Mouse (Mus musculus): ENCODE results near the gene Slc5a2. TPM values are rescaled to one million over a fixed set of nuclear protein-coding genes. Genes with fewer than 3 reads are reported as not detected.
A peak's percentile ranks its signal among the peaks of the same experiment; 100 is the strongest.

Gene Slc5a2
- not detected in 2 replicates for total RNA-seq (2014; rRNA removed; ENCODE audit: low replicate concordance)
- 0.20 and 0.30 TPM in 2 replicates for polyA plus RNA-seq (2015; fragmentation: Nextera tagmentation; extraction: Ambion mirVana)

- peaks cover 4% of the 10 kb centered on the region; the same call in 1 of the 2 replicates for H3K4me1 ChIP-seq (ENCODE audit: control insufficient read depth, insufficient read depth)
- no peak for TF ChIP-seq CTCF (IDR thresholded peaks at IDR 0.05; ENCODE audit: low read depth)
- no peak for ATAC-seq (ENCODE audit: insufficient read depth, low read depth)
These were observed at the start of gene Slc5a2 for GRCm38 (mm10) chr7:128265411-128265810. Gene Slc5a2 (plus strand): TSS chr7:128265657.

DNA sequence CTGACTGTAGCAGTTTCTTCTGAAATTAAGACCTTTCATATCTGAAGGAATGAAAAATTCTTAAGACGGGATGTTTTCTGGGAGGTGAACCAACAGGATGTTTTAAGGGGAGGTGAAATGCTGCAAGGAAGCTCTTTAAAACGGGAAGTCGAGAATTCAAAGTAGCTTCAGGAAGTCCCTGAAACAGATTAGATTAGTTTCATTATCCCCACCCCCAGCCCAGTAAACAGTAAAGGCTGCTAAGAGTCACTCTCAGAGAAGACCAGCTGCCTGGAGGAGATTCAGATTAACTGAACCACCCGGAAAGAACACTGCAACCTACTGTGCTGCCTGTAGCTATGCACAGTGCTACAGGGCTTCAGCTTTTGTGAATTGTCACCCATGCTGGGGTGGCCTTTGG, 45.5 kb upstream of the Slc5a2 start:
- ATAC-seq (ENCODE audit: insufficient read depth, low read depth) = no peak
- no peak overlapping the region for H3K9ac ChIP-seq (replicated peaks; ENCODE audit: low read depth, low read length)
- H3K4me2 ChIP-seq (ENCODE audit: low read depth, low read length) = no peak overlapping the region
- TF ChIP-seq CTCF (IDR thresholded peaks at IDR 0.05; ENCODE audit: low read depth) (no peak), EP300 (IDR thresholded peaks at IDR 0.05; ENCODE audit: low read depth) (no peak)
- WGBS = 53% methylated on average over 4 of the region's 4 CpGs
- no peaks in the 10 kb centered on the region for H3K4me1 ChIP-seq (ENCODE audit: control insufficient read depth, insufficient read depth)
- no peaks in the 10 kb centered on the region for H3K9me3 ChIP-seq (replicated peaks; ENCODE audit: control insufficient read depth, low read length)
- no peaks in the 10 kb centered on the region for H3K36me3 ChIP-seq (replicated peaks; ENCODE audit: control insufficient read depth, insufficient read depth, low read length)
- H3K4me3 ChIP-seq (ENCODE audit: low read depth, low read length) = no peak overlapping the region
- DNase-seq (ENCODE audit: low spot score) = no peak
- H3K27me3 ChIP-seq (ENCODE audit: control insufficient read depth, insufficient read depth, low read length) = no peaks in the 10 kb centered on the region
- H3K27ac ChIP-seq (ENCODE audit: low read depth) = no peak overlapping the region

More at GRCm38 (mm10) chr7:128265411-128265810, at the start of gene Slc5a2:
- Histone ChIP-seq H3K9ac (replicated peaks; ENCODE audit: low read depth, low read length) (no peak within 1 kb of the TSS), H3K9me3 (replicated peaks; ENCODE audit: control insufficient read depth, low read length) (no peaks in the 10 kb centered on the region), H3K4me3 (ENCODE audit: low read depth, low read length) (no peak within 1 kb of the TSS), H3K4me2 (ENCODE audit: low read depth, low read length) (no peak within 1 kb of the TSS), H3K27ac (ENCODE audit: low read depth) (no peak within 1 kb of the TSS), H3K36me3 (replicated peaks; ENCODE audit: control insufficient read depth, insufficient read depth, low read length) (no peaks in the 10 kb centered on the region), H3K27me3 (ENCODE audit: control insufficient read depth, insufficient read depth, low read length) (no peaks in the 10 kb centered on the region)
- no peak for DNase-seq (ENCODE audit: low spot score)
- 77% methylated on average over 6 of the region's 6 CpGs for WGBS

GRCm38 (mm10) chr7:128220936-128221335, 44.5 kb upstream of the Slc5a2 start:
- Histone ChIP-seq H3K27me3 (ENCODE audit: control insufficient read depth, insufficient read depth, low read length) (no peaks in the 10 kb centered on the region), H3K9ac (replicated peaks; ENCODE audit: low read depth, low read length) (no peak overlapping the region), H3K4me1 (ENCODE audit: control insufficient read depth, insufficient read depth) (no peaks in the 10 kb centered on the region), H3K36me3 (replicated peaks; ENCODE audit: control insufficient read depth, insufficient read depth, low read length) (no peaks in the 10 kb centered on the region), H3K9me3 (replicated peaks; ENCODE audit: control insufficient read depth, low read length) (no peaks in the 10 kb centered on the region), H3K4me2 (ENCODE audit: low read depth, low read length) (no peak overlapping the region), H3K4me3 (ENCODE audit: low read depth, low read length) (no peak overlapping the region), H3K27ac (ENCODE audit: low read depth) (no peak overlapping the region)
- ATAC-seq (ENCODE audit: insufficient read depth, low read depth) = no peak
- 86% methylated on average over 3 of the region's 3 CpGs for WGBS
- no peak for TF ChIP-seq EP300 (IDR thresholded peaks at IDR 0.05; ENCODE audit: low read depth)
- no peak for TF ChIP-seq CTCF (IDR thresholded peaks at IDR 0.05; ENCODE audit: low read depth)
- no peak for DNase-seq (ENCODE audit: low spot score)

GRCm38 (mm10) chr7:128231741-128232140, 33.7 kb upstream of the Slc5a2 start:
- Histone ChIP-seq H3K36me3 (replicated peaks; ENCODE audit: control insufficient read depth, insufficient read depth, low read length) (peaks cover 5% of the 10 kb centered on the region; the same call in 1 of the 2 replicates), H3K9ac (replicated peaks; ENCODE audit: low read depth, low read length) (no peak overlapping the region), H3K27ac (ENCODE audit: low read depth) (no peak overlapping the region), H3K4me1 (ENCODE audit: control insufficient read depth, insufficient read depth) (no peaks in the 10 kb centered on the region), H3K27me3 (ENCODE audit: control insufficient read depth, insufficient read depth, low read length) (no peaks in the 10 kb centered on the region), H3K9me3 (replicated peaks; ENCODE audit: control insufficient read depth, low read length) (no peaks in the 10 kb centered on the region), H3K4me2 (ENCODE audit: low read depth, low read length) (no peak overlapping the region), H3K4me3 (ENCODE audit: low read depth, low read length) (no peak overlapping the region)
- DNase-seq (ENCODE audit: low spot score) = no peak
- peak; percentile 8; the same call in 1 of the 2 replicates for ATAC-seq (ENCODE audit: insufficient read depth, low read depth)
- 40% methylated on average over 8 of the region's 8 CpGs for WGBS
- TF ChIP-seq CTCF (IDR thresholded peaks at IDR 0.05; ENCODE audit: low read depth) = no peak
- TF ChIP-seq EP300 (IDR thresholded peaks at IDR 0.05; ENCODE audit: low read depth) = no peak

DNA sequence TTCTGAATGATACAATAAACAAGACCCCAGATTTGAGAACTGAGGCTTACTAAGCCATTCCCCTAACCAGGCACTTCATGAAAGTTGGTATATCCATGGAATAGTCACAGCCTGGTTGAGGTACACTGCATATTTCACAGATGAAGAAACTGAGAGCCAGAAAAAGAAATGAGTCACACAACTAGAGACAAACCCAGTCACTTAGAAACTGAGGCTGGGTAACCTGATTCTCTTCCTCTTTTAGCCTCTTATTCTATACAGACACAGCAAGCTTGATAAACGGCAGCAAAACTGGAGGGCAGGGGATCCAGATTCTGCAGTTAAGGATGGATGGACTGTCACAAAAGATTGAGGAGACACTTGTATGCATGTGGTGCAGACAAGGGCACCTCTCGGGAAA, 30.7 kb upstream of the Slc5a2 start:
- Histone ChIP-seq H3K4me3 (ENCODE audit: low read depth, low read length) (no peak overlapping the region), H3K36me3 (replicated peaks; ENCODE audit: control insufficient read depth, insufficient read depth, low read length) (peaks cover 8% of the 10 kb centered on the region), H3K27me3 (ENCODE audit: control insufficient read depth, insufficient read depth, low read length) (no peaks in the 10 kb centered on the region), H3K9ac (replicated peaks; ENCODE audit: low read depth, low read length) (no peak overlapping the region), H3K27ac (ENCODE audit: low read depth) (no peak overlapping the region), H3K4me2 (ENCODE audit: low read depth, low read length) (no peak overlapping the region), H3K9me3 (replicated peaks; ENCODE audit: control insufficient read depth, low read length) (no peaks in the 10 kb centered on the region), H3K4me1 (ENCODE audit: control insufficient read depth, insufficient read depth) (no peaks in the 10 kb centered on the region; the same call in 1 of the 2 replicates)
- 75% methylated on average over 2 of the region's 2 CpGs for WGBS
- ATAC-seq (ENCODE audit: insufficient read depth, low read depth) (no peak), DNase-seq (ENCODE audit: low spot score) (no peak)
- TF ChIP-seq EP300 (IDR thresholded peaks at IDR 0.05; ENCODE audit: low read depth) = no peak
- TF ChIP-seq CTCF (IDR thresholded peaks at IDR 0.05; ENCODE audit: low read depth) = no peak

DNA sequence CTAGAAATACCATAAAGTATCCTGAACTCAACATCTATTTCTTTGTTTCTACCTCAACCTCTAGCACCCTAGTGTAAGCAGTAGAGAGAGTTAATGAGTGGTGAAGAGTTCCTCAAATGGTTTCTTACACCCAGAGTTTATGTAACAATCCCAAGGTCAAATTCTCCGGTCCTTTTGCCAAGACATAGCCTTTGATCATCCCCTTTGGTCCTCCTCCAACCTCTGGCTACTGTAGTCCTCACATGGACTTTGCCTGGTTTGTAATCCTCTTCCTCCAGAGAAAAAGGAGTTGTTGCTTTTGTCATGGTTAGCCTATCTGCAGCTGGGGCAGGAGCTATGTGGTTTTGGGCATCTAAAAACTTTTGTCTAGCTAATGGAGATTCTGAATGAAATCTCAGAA, 30.0 kb upstream of the Slc5a2 start:
- DNase-seq (ENCODE audit: low spot score) (no peak), ATAC-seq (ENCODE audit: insufficient read depth, low read depth) (no peak)
- no peaks in the 10 kb centered on the region; the same call in 1 of the 2 replicates for H3K4me1 ChIP-seq (ENCODE audit: control insufficient read depth, insufficient read depth)
- H3K4me3 ChIP-seq (ENCODE audit: low read depth, low read length) = no peak overlapping the region
- H3K4me2 ChIP-seq (ENCODE audit: low read depth, low read length) = no peak overlapping the region
- 64% methylated on average over 1 of the region's 1 CpGs for WGBS
- H3K9ac ChIP-seq (replicated peaks; ENCODE audit: low read depth, low read length) = no peak overlapping the region
- no peaks in the 10 kb centered on the region for H3K9me3 ChIP-seq (replicated peaks; ENCODE audit: control insufficient read depth, low read length)
- TF ChIP-seq EP300 (IDR thresholded peaks at IDR 0.05; ENCODE audit: low read depth) (no peak), CTCF (IDR thresholded peaks at IDR 0.05; ENCODE audit: low read depth) (no peak)
- no peak overlapping the region for H3K27ac ChIP-seq (ENCODE audit: low read depth)
- peaks cover 15% of the 10 kb centered on the region for H3K36me3 ChIP-seq (replicated peaks; ENCODE audit: control insufficient read depth, insufficient read depth, low read length)
- H3K27me3 ChIP-seq (ENCODE audit: control insufficient read depth, insufficient read depth, low read length) = no peaks in the 10 kb centered on the region
